Mouse (Mus musculus): ENCODE measurements around the gene Fbxl16. TPM values are rescaled to one million over a fixed set of nuclear protein-coding genes. Genes with fewer than 3 reads are reported as not detected.

Gene Fbxl16
- polyA plus RNA-seq (2014; fragmentation: Nextera tagmentation; extraction: Ambion mirVana) = 31.7 and 35.0 TPM in 2 replicates

GRCm38 (mm10) chr17:25808789-25809605 lies at the start of gene Fbxl16:
Gene Fbxl16, plus strand, starts transcription at chr17:25809085.
- WGBS = under 1% methylated on average over 58 of the region's 100 CpGs
- Histone ChIP-seq H3K4me3 (replicated peaks; ENCODE audit: low read length) (peak within 1 kb of the TSS; percentile 97), H3K4me1 (replicated peaks; ENCODE audit: control insufficient read depth, insufficient read depth, low read length) (peaks cover 33% of the 10 kb centered on the region)

DNA sequence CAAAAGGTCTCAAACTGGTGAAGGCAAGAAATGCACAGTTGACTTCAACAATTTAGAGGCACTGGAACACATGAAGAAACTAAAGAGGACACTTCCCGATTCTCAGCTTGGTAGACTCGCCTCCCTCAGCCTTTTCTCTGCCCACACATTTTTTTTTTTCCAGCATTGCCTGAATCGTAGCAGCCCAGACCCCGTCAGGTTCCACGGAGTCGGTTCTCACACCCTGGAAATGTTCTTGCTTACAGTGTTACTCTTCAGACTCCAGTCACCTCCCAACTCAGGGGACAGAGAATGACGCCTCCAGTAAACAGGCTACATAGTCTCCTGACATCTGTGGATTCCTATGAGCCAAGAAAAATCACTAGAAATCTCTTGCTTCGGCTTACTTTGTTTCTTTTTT lies 48.7 kb upstream of the Fbxl16 start:
- 81% methylated on average over 8 of the region's 8 CpGs for WGBS
- Histone ChIP-seq H3K4me1 (replicated peaks; ENCODE audit: control insufficient read depth, insufficient read depth, low read length) (no peaks in the 10 kb centered on the region), H3K27ac (no peak overlapping the region), H3K36me3 (replicated peaks; ENCODE audit: control insufficient read depth, insufficient read depth) (no peaks in the 10 kb centered on the region), H3K9ac (no peak overlapping the region), H3K9me3 (ENCODE audit: control insufficient read depth, low read length) (no peaks in the 10 kb centered on the region), H3K27me3 (ENCODE audit: control insufficient read depth, insufficient read depth, low read length) (no peaks in the 10 kb centered on the region), H3K4me2 (replicated peaks) (no peak overlapping the region), H3K4me3 (replicated peaks; ENCODE audit: low read length) (no peak overlapping the region)
- DNase-seq (ENCODE audit: low spot score) (no peak), ATAC-seq (ENCODE audit: low FRiP score) (no peak)

More at GRCm38 (mm10) chr17:25808789-25809605, at the start of gene Fbxl16:
- H3K27me3 ChIP-seq (ENCODE audit: control insufficient read depth, insufficient read depth, low read length) = no peaks in the 10 kb centered on the region
- peak within 1 kb of the TSS; percentile 99 for H3K27ac ChIP-seq
- DNase-seq (ENCODE audit: low spot score) (peak; percentile 92), ATAC-seq (ENCODE audit: low FRiP score) (peak; percentile 88)
- no peaks in the 10 kb centered on the region for H3K36me3 ChIP-seq (replicated peaks; ENCODE audit: control insufficient read depth, insufficient read depth)
- peak within 1 kb of the TSS; percentile 99 for H3K4me2 ChIP-seq (replicated peaks)
- H3K9me3 ChIP-seq (ENCODE audit: control insufficient read depth, low read length) = no peaks in the 10 kb centered on the region
- peak within 1 kb of the TSS; percentile 99 for H3K9ac ChIP-seq

DNA sequence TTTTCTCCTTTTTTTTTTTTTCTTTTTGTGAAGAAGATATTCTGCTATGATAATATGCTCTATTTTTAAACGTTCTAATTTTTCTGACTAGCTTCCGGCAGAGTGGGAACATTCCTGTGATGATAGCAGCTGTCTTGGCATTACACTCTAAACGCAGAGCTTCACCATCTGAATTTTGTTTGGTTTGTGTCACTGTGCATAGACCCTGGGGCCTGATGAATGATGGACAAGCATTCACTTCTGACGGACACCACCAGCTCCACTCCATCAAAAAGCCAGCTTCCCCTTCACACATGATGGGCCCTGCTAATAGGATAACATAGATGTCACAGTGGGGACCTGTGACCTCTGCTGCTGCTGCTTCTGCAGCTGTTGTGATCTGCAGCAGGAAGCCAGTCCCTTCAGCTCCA lies 47.3 kb upstream of the Fbxl16 start:
- H3K9me3 ChIP-seq (ENCODE audit: control insufficient read depth, low read length) = no peaks in the 10 kb centered on the region
- no peak overlapping the region for H3K4me2 ChIP-seq (replicated peaks)
- DNase-seq (ENCODE audit: low spot score) = no peak
- H3K36me3 ChIP-seq (replicated peaks; ENCODE audit: control insufficient read depth, insufficient read depth) = no peaks in the 10 kb centered on the region
- H3K4me3 ChIP-seq (replicated peaks; ENCODE audit: low read length) = no peak overlapping the region
- H3K9ac ChIP-seq = no peak overlapping the region
- WGBS = 37% methylated on average over 4 of the region's 4 CpGs
- H3K27me3 ChIP-seq (ENCODE audit: control insufficient read depth, insufficient read depth, low read length) = no peaks in the 10 kb centered on the region
- H3K27ac ChIP-seq = no peak overlapping the region
- ATAC-seq (ENCODE audit: low FRiP score) = no peak
- no peaks in the 10 kb centered on the region for H3K4me1 ChIP-seq (replicated peaks; ENCODE audit: control insufficient read depth, insufficient read depth, low read length)

DNA sequence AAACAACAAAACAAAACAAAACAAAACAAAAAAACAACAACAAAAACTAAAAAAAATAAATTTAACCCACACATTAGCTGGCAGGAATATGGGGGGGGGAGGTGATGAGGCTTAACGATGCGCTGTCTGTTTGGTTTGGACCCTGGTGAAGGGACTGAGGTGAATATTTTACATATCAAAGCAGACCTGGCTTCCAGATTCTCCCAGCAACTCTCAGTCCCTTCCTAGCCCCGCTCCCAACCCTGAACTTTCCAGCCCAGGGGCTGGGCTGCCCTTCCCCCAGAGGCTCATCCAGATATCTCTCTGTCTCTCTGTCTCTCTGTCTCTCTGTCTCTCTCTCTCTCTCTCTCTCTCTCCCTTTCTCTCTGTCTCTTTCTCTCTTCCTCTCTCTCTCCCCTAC lies 46.3 kb upstream of the Fbxl16 start:
- no peak for ATAC-seq (ENCODE audit: low FRiP score)

GRCm38 (mm10) chr17:25765886-25766285 lies 43.0 kb upstream of the Fbxl16 start:
- no peaks in the 10 kb centered on the region for H3K36me3 ChIP-seq (replicated peaks; ENCODE audit: control insufficient read depth, insufficient read depth)
- no peak for DNase-seq (ENCODE audit: low spot score)

More for the DNA sequence above, 46.3 kb upstream of the Fbxl16 start:
- H3K4me1 ChIP-seq (replicated peaks; ENCODE audit: control insufficient read depth, insufficient read depth, low read length) = no peaks in the 10 kb centered on the region
- H3K4me2 ChIP-seq (replicated peaks) = no peak overlapping the region
- no peak overlapping the region for H3K27ac ChIP-seq
- no peak for DNase-seq (ENCODE audit: low spot score)
- H3K4me3 ChIP-seq (replicated peaks; ENCODE audit: low read length) = no peak overlapping the region
- 29% methylated on average over 3 of the region's 3 CpGs for WGBS
- no peaks in the 10 kb centered on the region for H3K36me3 ChIP-seq (replicated peaks; ENCODE audit: control insufficient read depth, insufficient read depth)
- H3K27me3 ChIP-seq (ENCODE audit: control insufficient read depth, insufficient read depth, low read length) = peaks cover 1% of the 10 kb centered on the region; the same call in 1 of the 2 replicates
- H3K9ac ChIP-seq = no peak overlapping the region
- no peaks in the 10 kb centered on the region for H3K9me3 ChIP-seq (ENCODE audit: control insufficient read depth, low read length)

GRCm38 (mm10) chr17:25769331-25769730 lies 39.6 kb upstream of the Fbxl16 start:
- 46% methylated on average over 9 of the region's 9 CpGs for WGBS
- no peak overlapping the region for H3K4me3 ChIP-seq (replicated peaks; ENCODE audit: low read length)
- H3K27me3 ChIP-seq (ENCODE audit: control insufficient read depth, insufficient read depth, low read length) = peaks cover 10% of the 10 kb centered on the region; the same call in 1 of the 2 replicates
- no peaks in the 10 kb centered on the region for H3K36me3 ChIP-seq (replicated peaks; ENCODE audit: control insufficient read depth, insufficient read depth)
- no peak overlapping the region for H3K4me2 ChIP-seq (replicated peaks)
- H3K9me3 ChIP-seq (ENCODE audit: control insufficient read depth, low read length) = no peaks in the 10 kb centered on the region
- DNase-seq (ENCODE audit: low spot score) (no peak), ATAC-seq (ENCODE audit: low FRiP score) (no peak)
- no peak overlapping the region for H3K9ac ChIP-seq
- peaks cover 4% of the 10 kb centered on the region; the same call in 1 of the 2 replicates for H3K4me1 ChIP-seq (replicated peaks; ENCODE audit: control insufficient read depth, insufficient read depth, low read length)
- H3K27ac ChIP-seq = no peak overlapping the region

More at GRCm38 (mm10) chr17:25765886-25766285, 43.0 kb upstream of the Fbxl16 start:
- H3K9me3 ChIP-seq (ENCODE audit: control insufficient read depth, low read length) = no peaks in the 10 kb centered on the region
- no peaks in the 10 kb centered on the region for H3K4me1 ChIP-seq (replicated peaks; ENCODE audit: control insufficient read depth, insufficient read depth, low read length)
- no peak overlapping the region for H3K27ac ChIP-seq
- no peak for ATAC-seq (ENCODE audit: low FRiP score)
- H3K4me3 ChIP-seq (replicated peaks; ENCODE audit: low read length) = no peak overlapping the region
- H3K4me2 ChIP-seq (replicated peaks) = no peak overlapping the region
- H3K9ac ChIP-seq = no peak overlapping the region
- 34% methylated on average over 5 of the region's 5 CpGs for WGBS
- H3K27me3 ChIP-seq (ENCODE audit: control insufficient read depth, insufficient read depth, low read length) = peaks cover 10% of the 10 kb centered on the region; the same call in 1 of the 2 replicates

DNA sequence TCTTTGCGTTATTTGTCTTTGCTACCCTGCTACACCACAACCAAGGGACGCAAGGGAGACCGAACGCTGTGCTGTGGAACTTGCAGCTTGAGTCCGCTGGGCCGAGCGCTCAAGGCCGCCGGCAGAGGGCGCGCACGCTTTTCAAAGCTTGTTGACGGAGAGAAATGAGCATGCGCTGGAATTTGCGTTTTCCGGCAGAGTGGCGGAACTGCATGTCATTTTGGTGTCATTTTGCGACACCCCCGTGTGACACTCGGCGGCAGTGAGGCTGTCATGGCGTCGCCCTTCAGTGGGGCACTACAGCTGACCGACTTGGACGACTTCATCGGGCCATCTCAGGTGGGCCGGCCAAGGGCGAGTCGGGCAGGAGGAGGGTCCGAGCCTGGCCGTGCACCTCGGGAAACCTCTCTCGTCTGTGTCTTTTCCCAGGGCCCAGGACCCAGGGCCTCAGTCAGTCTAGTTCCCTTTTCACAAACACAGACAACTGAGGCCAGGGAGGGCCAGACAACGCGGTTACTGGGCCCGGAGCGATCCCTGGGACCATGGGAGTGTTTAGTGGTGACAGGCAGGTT lies 35.2 kb upstream of the Fbxl16 start, which contains the start of gene Narfl:
Gene Narfl, plus strand, starts transcription at position 228 of the 572 bp plus-strand sequence.
- H3K4me1 ChIP-seq (replicated peaks; ENCODE audit: control insufficient read depth, insufficient read depth, low read length) = peaks cover 8% of the 10 kb centered on the region; the same call in 1 of the 2 replicates
- H3K27me3 ChIP-seq (ENCODE audit: control insufficient read depth, insufficient read depth, low read length) = peaks cover 4% of the 10 kb centered on the region; the same call in 1 of the 2 replicates
- peak within 1 kb of the TSS; percentile 68 for H3K9ac ChIP-seq
- H3K36me3 ChIP-seq (replicated peaks; ENCODE audit: control insufficient read depth, insufficient read depth) = peaks cover 9% of the 10 kb centered on the region; the same call in 1 of the 2 replicates
- peak; percentile 88 for ATAC-seq (ENCODE audit: low FRiP score)
- H3K4me3 ChIP-seq (replicated peaks; ENCODE audit: low read length) = peak within 1 kb of the TSS; percentile 51
- no peaks in the 10 kb centered on the region for H3K9me3 ChIP-seq (ENCODE audit: control insufficient read depth, low read length)
- under 1% methylated on average over 37 of the region's 37 CpGs for WGBS
- H3K27ac ChIP-seq = no peak within 1 kb of the TSS
- peak; percentile 99 for DNase-seq (ENCODE audit: low spot score)
- H3K4me2 ChIP-seq (replicated peaks) = peak within 1 kb of the TSS; percentile 54

- no peak overlapping the region for H3K9ac ChIP-seq
- no peak overlapping the region for H3K4me3 ChIP-seq (replicated peaks; ENCODE audit: low read length)
- peaks cover 21% of the 10 kb centered on the region for H3K36me3 ChIP-seq (replicated peaks; ENCODE audit: control insufficient read depth, insufficient read depth)
- no peak overlapping the region for H3K27ac ChIP-seq
- H3K4me1 ChIP-seq (replicated peaks; ENCODE audit: control insufficient read depth, insufficient read depth, low read length) = peaks cover 8% of the 10 kb centered on the region; the same call in 1 of the 2 replicates
- no peaks in the 10 kb centered on the region for H3K27me3 ChIP-seq (ENCODE audit: control insufficient read depth, insufficient read depth, low read length)
- no peak for ATAC-seq (ENCODE audit: low FRiP score)
- no peaks in the 10 kb centered on the region for H3K9me3 ChIP-seq (ENCODE audit: control insufficient read depth, low read length)
- DNase-seq (ENCODE audit: low spot score) = no peak
- WGBS = 84% methylated on average over 10 of the region's 10 CpGs
- no peak overlapping the region for H3K4me2 ChIP-seq (replicated peaks)
Observed at GRCm38 (mm10) chr17:25775318-25776062, 33.4 kb upstream of the Fbxl16 start.

GRCm38 (mm10) chr17:25777948-25778347 lies 30.9 kb upstream of the Fbxl16 start:
- peaks cover 8% of the 10 kb centered on the region; the same call in 1 of the 2 replicates for H3K4me1 ChIP-seq (replicated peaks; ENCODE audit: control insufficient read depth, insufficient read depth, low read length)
- H3K4me2 ChIP-seq (replicated peaks) = no peak overlapping the region
- no peak overlapping the region for H3K27ac ChIP-seq
- no peak for DNase-seq (ENCODE audit: low spot score)
- H3K36me3 ChIP-seq (replicated peaks; ENCODE audit: control insufficient read depth, insufficient read depth) = peaks cover 45% of the 10 kb centered on the region
- WGBS = 98% methylated on average over 5 of the region's 5 CpGs
- H3K27me3 ChIP-seq (ENCODE audit: control insufficient read depth, insufficient read depth, low read length) = no peaks in the 10 kb centered on the region
- H3K9me3 ChIP-seq (ENCODE audit: control insufficient read depth, low read length) = no peaks in the 10 kb centered on the region
- H3K9ac ChIP-seq = no peak overlapping the region
- no peak for ATAC-seq (ENCODE audit: low FRiP score)
- no peak overlapping the region for H3K4me3 ChIP-seq (replicated peaks; ENCODE audit: low read length)
